Mouse (Mus musculus) myocyte (in vitro differentiated cells): ENCODE data around the gene Fanci. TPM values are rescaled to one million over a fixed set of nuclear protein-coding genes. Genes with fewer than 3 reads are reported as not detected.

ENCODE experiments used
- H3K27me3 ChIP-seq: one replicate; pipeline ENCODE4 v1.6.1; 2011; ENCODE audit not compliant: control insufficient read depth, insufficient read depth, insufficient read length
- H3K36me3 ChIP-seq: one replicate; pipeline ENCODE4 v1.6.1; 2011; ENCODE audit not compliant: control insufficient read depth, insufficient read depth
- H3K4me2 ChIP-seq: one replicate; pipeline ENCODE4 v1.6.1; 2011; ENCODE audit warnings: low read depth, control low read depth
- H3K4me3 ChIP-seq: one replicate; pipeline ENCODE4 v1.5.1; 2011; ENCODE audit warnings: mild to moderate bottlenecking, control low read depth, moderate library complexity
- H3K79me2 ChIP-seq: one replicate; pipeline ENCODE4 v1.6.1; 2011; ENCODE audit not compliant: control insufficient read depth, insufficient read depth
- H3ac ChIP-seq: one replicate; pipeline ENCODE4 v1.6.1; 2011; ENCODE audit not compliant: control insufficient read depth, insufficient read length
- CEBPB ChIP-seq: IDR thresholded peaks from 2 replicates; pipeline ENCODE4 v1.6.1; 2011; ENCODE audit warnings: mild to moderate bottlenecking, moderate library complexity; ENCODE audit not compliant: poor library complexity, insufficient read depth, severe bottlenecking
- E2F4 ChIP-seq: IDR thresholded peaks from one replicate; pipeline ENCODE4 v1.6.1; 2011; ENCODE audit warnings: mild to moderate bottlenecking, control low read depth, moderate library complexity; ENCODE audit not compliant: insufficient read depth
- MAX ChIP-seq: IDR thresholded peaks from one replicate; pipeline ENCODE4 v1.6.1; 2011; ENCODE audit warnings: low read depth, mild to moderate bottlenecking, control low read depth
- MYOD1 ChIP-seq, 3 experiments: IDR thresholded peaks; one replicate each; pipeline ENCODE4 v1.6.1; 2011; ENCODE audit warnings: control low read depth in 2 of 3, low read depth in 2 of 3, mild to moderate bottlenecking in 2 of 3, moderate library complexity in 1 of 3; ENCODE audit not compliant: insufficient read length in 2 of 3, control insufficient read depth in 1 of 3
- MYOG ChIP-seq, 3 experiments: IDR thresholded peaks; one replicate each; pipeline ENCODE4 v1.6.1; 2011; ENCODE audit warnings: control low read depth in 2 of 3, low read depth in 2 of 3, mild to moderate bottlenecking in 2 of 3; ENCODE audit not compliant: insufficient read length in 2 of 3, control insufficient read depth in 1 of 3, insufficient read depth in 1 of 3
- POLR2A ChIP-seq: IDR thresholded peaks from one replicate; pipeline ENCODE4 v1.6.1; 2011; ENCODE audit warnings: low read depth, mild to moderate bottlenecking, control low read depth, moderate library complexity; ENCODE audit not compliant: insufficient read length
- POLR2AphosphoS2 ChIP-seq: IDR thresholded peaks from one replicate; pipeline ENCODE4 v1.6.1; 2011; ENCODE audit warnings: low read depth, control low read depth; ENCODE audit not compliant: insufficient read length
- REST ChIP-seq: IDR thresholded peaks from one replicate; pipeline ENCODE4 v1.6.1; 2011; ENCODE audit warnings: mild to moderate bottlenecking, control low read depth, moderate library complexity; ENCODE audit not compliant: insufficient read depth, insufficient read length
- SRF ChIP-seq: IDR thresholded peaks from one replicate; pipeline ENCODE4 v1.6.1; 2011; ENCODE audit warnings: low read depth; ENCODE audit not compliant: control insufficient read depth, insufficient read length
- TCF12 ChIP-seq: IDR thresholded peaks from one replicate; pipeline ENCODE4 v1.6.1; 2011; ENCODE audit warnings: mild to moderate bottlenecking, control low read depth; ENCODE audit not compliant: poor library complexity, insufficient read depth, severe bottlenecking
- TCF3 ChIP-seq: IDR thresholded peaks from one replicate; pipeline ENCODE4 v1.6.1; 2011; ENCODE audit warnings: low read depth, control low read depth; ENCODE audit not compliant: insufficient read length
- USF1 ChIP-seq: IDR thresholded peaks from one replicate; pipeline ENCODE4 v1.6.1; 2011; ENCODE audit warnings: low read depth, mild to moderate bottlenecking, control low read depth, moderate library complexity
- polyA plus RNA-seq: library from polyadenylated mRNA; unstranded; fragments of >200 nt; fragmentation: generic; extraction: Trizol; gene quantifications from one replicate; pipeline ENCODE4 v1.2.1, GENCODE M21; 2012; ENCODE audit warnings: missing spikeins

Gene Fanci
- polyA plus RNA-seq, 1 experiment = 1.6 TPM

GRCm38 (mm10) chr7:79468994-79469393 lies 77.3 kb downstream of the Fanci start:
- Histone ChIP-seq H3K36me3 (no peaks in the 10 kb centered on the region), H3K79me2 (peaks cover 10% of the 10 kb centered on the region), H3K4me3 (no peak overlapping the region), H3K27me3 (no peaks in the 10 kb centered on the region), H3K4me2 (no peak overlapping the region), H3ac (no peak overlapping the region)
- TF ChIP-seq CEBPB (no peak), MYOD1 (IDR thresholded peaks at IDR 0.05; ENCODE audit: control insufficient read depth in 1 of 3, insufficient read length in 2 of 3, low read depth in 2 of 3) (no peak), E2F4 (no peak), MAX (no peak), REST (no peak), TCF3 (no peak), POLR2A (no peak), TCF12 (no peak), POLR2AphosphoS2 (no peak), MYOG (IDR thresholded peaks at IDR 0.05; ENCODE audit: control insufficient read depth in 1 of 3, insufficient read depth in 1 of 3, insufficient read length in 2 of 3, low read depth in 2 of 3) (no peak), SRF (no peak), USF1 (no peak)

- Histone ChIP-seq H3K79me2 (peaks cover 5% of the 10 kb centered on the region), H3K36me3 (no peaks in the 10 kb centered on the region), H3K4me2 (no peak overlapping the region), H3K27me3 (no peaks in the 10 kb centered on the region), H3ac (no peak overlapping the region), H3K4me3 (no peak overlapping the region)
- TF ChIP-seq SRF (no peak), REST (no peak), MAX (no peak), TCF12 (no peak), E2F4 (no peak), POLR2A (no peak), MYOG (IDR thresholded peaks at IDR 0.05; ENCODE audit: control insufficient read depth in 1 of 3, insufficient read depth in 1 of 3, insufficient read length in 2 of 3, low read depth in 2 of 3) (no peak), POLR2AphosphoS2 (no peak), USF1 (no peak), MYOD1 (IDR thresholded peaks at IDR 0.05; ENCODE audit: control insufficient read depth in 1 of 3, insufficient read length in 2 of 3, low read depth in 2 of 3) (no peak), CEBPB (no peak), TCF3 (no peak)
These were observed 78.0 kb downstream of the Fanci start for GRCm38 (mm10) chr7:79469766-79470165.

GRCm38 (mm10) chr7:79470718-79471117 lies 79.0 kb downstream of the Fanci start:
- no peak overlapping the region for H3ac ChIP-seq
- H3K79me2 ChIP-seq = no peaks in the 10 kb centered on the region
- H3K27me3 ChIP-seq = no peaks in the 10 kb centered on the region
- no peak for TF ChIP-seq CEBPB
- no peak for TF ChIP-seq MAX
- TF ChIP-seq TCF12 = no peak
- no peak for TF ChIP-seq MYOG (IDR thresholded peaks at IDR 0.05; ENCODE audit: control insufficient read depth in 1 of 3, insufficient read depth in 1 of 3, insufficient read length in 2 of 3, low read depth in 2 of 3)
- no peak for TF ChIP-seq REST
- TF ChIP-seq E2F4 = no peak
- TF ChIP-seq MYOD1 (IDR thresholded peaks at IDR 0.05; ENCODE audit: control insufficient read depth in 1 of 3, insufficient read length in 2 of 3, low read depth in 2 of 3) = no peak
- no peak for TF ChIP-seq POLR2A
- TF ChIP-seq TCF3 = no peak
- no peak for TF ChIP-seq USF1
- no peak for TF ChIP-seq POLR2AphosphoS2
- TF ChIP-seq SRF = no peak
- no peaks in the 10 kb centered on the region for H3K36me3 ChIP-seq
- no peak overlapping the region for H3K4me2 ChIP-seq
- H3K4me3 ChIP-seq = no peak overlapping the region

- Histone ChIP-seq H3K4me3 (no peak overlapping the region), H3K27me3 (peaks cover 4% of the 10 kb centered on the region), H3ac (no peak overlapping the region), H3K36me3 (no peaks in the 10 kb centered on the region), H3K4me2 (no peak overlapping the region), H3K79me2 (no peaks in the 10 kb centered on the region)
- TF ChIP-seq TCF12 (no peak), MYOG (IDR thresholded peaks at IDR 0.05; ENCODE audit: control insufficient read depth in 1 of 3, insufficient read depth in 1 of 3, insufficient read length in 2 of 3, low read depth in 2 of 3) (no peak), POLR2A (no peak), CEBPB (no peak), TCF3 (no peak), USF1 (no peak), MYOD1 (IDR thresholded peaks at IDR 0.05; ENCODE audit: control insufficient read depth in 1 of 3, insufficient read length in 2 of 3, low read depth in 2 of 3) (no peak), MAX (no peak), SRF (no peak), POLR2AphosphoS2 (no peak), REST (no peak), E2F4 (no peak)
These were observed 79.7 kb downstream of the Fanci start for GRCm38 (mm10) chr7:79471436-79471835.

- no peak overlapping the region for H3ac ChIP-seq
- peaks cover 6% of the 10 kb centered on the region for H3K27me3 ChIP-seq
- H3K79me2 ChIP-seq = no peaks in the 10 kb centered on the region
These were observed 81.1 kb downstream of the Fanci start for GRCm38 (mm10) chr7:79472792-79473191.

More at GRCm38 (mm10) chr7:79472792-79473191, 81.1 kb downstream of the Fanci start:
- TF ChIP-seq REST (no peak), POLR2AphosphoS2 (no peak), MYOD1 (IDR thresholded peaks at IDR 0.05; ENCODE audit: control insufficient read depth in 1 of 3, insufficient read length in 2 of 3, low read depth in 2 of 3) (no peak), SRF (no peak), POLR2A (no peak), TCF12 (no peak), TCF3 (no peak), MAX (no peak), MYOG (IDR thresholded peaks at IDR 0.05; ENCODE audit: control insufficient read depth in 1 of 3, insufficient read depth in 1 of 3, insufficient read length in 2 of 3, low read depth in 2 of 3) (no peak), USF1 (no peak), CEBPB (no peak), E2F4 (no peak)
- H3K4me2 ChIP-seq = no peak overlapping the region
- no peaks in the 10 kb centered on the region for H3K36me3 ChIP-seq
- no peak overlapping the region for H3K4me3 ChIP-seq
